Mouse (Mus musculus): ENCODE measurements at regions not wholly inside any gene's neighbourhood (a gene's known extent, or its start where the extent isn't known, plus 50 kb on each side); places are given as distances from the start of the nearest gene placed in this dataset.

- TF ChIP-seq CTCF (IDR thresholded peaks at IDR 0.05; ENCODE audit: low read depth) (no peak), EP300 (optimal IDR thresholded peaks at IDR 0.05) (no peak)
Measured at GRCm38 (mm10) chr7:75983809-75984171, 135.7 kb downstream of the Klhl25 start.
